Mouse (Mus musculus) gastrocnemius, adult 18-20 months (tissue): ENCODE results near the gene 3110082I17Rik. TPM values are rescaled to one million over a fixed set of nuclear protein-coding genes. Genes with fewer than 3 reads are reported as not detected.
"Not testable (repeated sequence)": the region's sequence is repeated elsewhere in the genome, so short reads cannot be mapped to it uniquely, and the experiment has no call there.

ENCODE experiments used
- DNase-seq: peaks from one replicate; pipeline ENCODE4 v3.0.0; 2021; ENCODE audit warnings: low spot score
- total RNA-seq, 2 experiments: library from RNA; stranded (reverse); gene quantifications; 2 replicates each; pipeline ENCODE4 v1.2.3; 2021

3110082I17Rik gene
- total RNA-seq, 2 experiments from 2014 or later: 9.6 to 10.4 TPM

GRCm38 (mm10) chr5:139397959-139398753, 62.2 kb downstream of the 3110082I17Rik start:
- peak; percentile 95 for DNase-seq

DNA sequence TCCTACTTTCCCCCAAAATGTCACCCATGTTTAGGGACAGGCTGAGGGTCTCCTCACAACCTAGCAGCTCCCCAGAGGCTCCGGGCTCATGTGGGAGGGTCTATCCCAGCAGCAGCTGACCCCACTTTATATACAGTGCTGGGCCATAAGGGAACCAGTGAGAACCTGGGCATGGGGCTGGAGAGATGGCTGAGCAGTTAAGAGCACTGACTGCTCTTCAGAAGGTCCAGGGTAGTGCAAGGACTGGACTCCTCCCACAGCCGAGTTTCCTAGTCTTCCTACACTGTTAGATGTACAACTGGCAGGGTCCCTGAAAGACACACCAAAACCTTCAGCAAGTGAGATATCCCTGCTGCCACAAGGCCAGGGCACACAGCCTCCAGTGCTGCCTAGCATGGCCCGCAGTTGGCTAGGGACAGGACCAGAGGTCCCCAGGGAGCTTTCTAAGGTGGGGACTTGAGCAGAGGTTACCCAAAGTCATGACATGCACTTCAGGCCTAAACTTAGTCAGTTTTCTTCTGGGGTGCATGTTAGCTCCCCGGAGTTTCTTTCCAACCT, 62.9 kb downstream of the 3110082I17Rik start:
- DNase-seq: no peak

- no peak for DNase-seq
Observed at GRCm38 (mm10) chr5:139395528-139395927, 64.8 kb downstream of the 3110082I17Rik start.

- DNase-seq: peak; percentile 25
Observed at GRCm38 (mm10) chr5:139394399-139394798, 65.9 kb downstream of the 3110082I17Rik start.

- DNase-seq: no peak
Observed at GRCm38 (mm10) chr5:139393197-139393588, 67.1 kb downstream of the 3110082I17Rik start.

DNA sequence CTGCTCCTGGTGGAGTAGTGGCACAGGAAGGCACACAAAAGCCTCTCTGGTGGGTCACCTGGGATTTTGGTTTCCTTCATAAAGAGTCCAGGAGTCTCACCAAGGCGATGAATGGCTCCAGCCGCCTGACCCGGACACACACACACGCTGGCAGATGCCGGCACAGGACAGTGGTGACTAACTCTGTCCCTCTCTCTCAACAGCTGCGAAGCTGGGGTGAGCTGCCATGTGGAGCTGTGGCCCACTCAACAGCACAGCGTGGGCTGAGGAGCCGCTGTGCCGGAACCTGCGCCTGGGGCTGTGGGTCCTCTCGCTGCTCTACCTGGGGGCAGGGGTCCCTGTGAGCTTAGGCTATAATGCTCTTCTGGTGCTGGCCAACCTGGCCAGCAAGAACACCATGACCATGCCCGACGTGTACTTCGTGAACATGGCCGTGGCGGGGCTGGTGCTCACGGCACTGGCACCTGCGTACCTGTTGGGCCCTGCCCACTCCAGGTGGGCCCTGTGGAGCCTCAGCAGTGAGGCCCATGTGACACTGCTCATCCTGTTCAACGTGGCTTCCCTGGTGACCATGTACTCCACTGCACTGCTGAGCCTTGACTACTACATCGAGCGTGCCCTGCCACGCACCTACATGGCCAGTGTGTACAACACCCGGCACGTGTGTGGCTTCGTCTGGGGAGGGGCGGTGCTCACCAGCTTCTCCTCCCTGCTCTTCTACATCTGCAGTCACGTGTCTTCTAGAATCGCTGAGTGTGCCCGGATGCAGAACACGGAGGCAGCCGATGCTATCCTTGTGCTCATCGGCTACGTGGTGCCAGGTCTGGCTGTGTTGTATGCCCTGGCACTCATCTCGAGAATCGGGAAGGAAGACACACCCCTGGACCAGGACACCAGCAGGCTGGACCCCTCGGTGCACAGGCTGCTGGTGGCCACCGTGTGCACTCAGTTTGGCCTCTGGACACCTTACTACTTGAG, 67.8 kb downstream of the 3110082I17Rik start:
- peak; percentile 8 for DNase-seq

DNA sequence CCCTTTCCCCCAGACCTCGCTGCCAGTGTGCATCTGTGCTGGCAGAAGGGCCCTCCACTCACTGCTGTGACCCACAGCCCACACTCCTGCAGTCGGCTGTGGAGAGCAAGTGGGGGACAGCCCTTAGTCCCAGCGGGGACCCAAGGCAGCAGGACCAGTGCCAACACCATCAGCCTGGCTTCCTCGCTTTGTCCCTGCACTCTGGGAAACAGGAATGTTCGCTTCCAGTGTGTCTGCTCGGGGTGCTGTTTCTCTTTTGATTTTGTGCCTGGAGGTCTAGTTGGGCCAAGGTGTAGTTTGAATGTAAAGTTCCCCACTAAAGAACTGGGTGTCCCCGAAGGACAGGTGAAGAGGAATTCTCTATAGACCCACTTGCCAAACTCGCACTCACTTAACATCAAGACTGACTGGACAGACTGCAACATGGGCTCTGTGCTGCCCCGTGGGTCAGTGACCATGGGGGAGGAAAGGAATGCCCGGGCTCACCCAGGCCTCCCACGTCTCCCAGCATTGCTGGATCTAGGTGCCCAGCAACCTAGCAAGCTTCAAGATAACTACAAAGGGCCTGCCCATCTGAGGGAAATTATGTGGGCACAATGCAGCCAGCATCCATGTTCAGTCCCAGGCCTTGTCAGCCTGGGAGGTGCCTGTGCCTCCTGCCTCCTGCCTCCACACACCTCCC, 68.9 kb downstream of the 3110082I17Rik start:
- peak; percentile 24 for DNase-seq

DNA sequence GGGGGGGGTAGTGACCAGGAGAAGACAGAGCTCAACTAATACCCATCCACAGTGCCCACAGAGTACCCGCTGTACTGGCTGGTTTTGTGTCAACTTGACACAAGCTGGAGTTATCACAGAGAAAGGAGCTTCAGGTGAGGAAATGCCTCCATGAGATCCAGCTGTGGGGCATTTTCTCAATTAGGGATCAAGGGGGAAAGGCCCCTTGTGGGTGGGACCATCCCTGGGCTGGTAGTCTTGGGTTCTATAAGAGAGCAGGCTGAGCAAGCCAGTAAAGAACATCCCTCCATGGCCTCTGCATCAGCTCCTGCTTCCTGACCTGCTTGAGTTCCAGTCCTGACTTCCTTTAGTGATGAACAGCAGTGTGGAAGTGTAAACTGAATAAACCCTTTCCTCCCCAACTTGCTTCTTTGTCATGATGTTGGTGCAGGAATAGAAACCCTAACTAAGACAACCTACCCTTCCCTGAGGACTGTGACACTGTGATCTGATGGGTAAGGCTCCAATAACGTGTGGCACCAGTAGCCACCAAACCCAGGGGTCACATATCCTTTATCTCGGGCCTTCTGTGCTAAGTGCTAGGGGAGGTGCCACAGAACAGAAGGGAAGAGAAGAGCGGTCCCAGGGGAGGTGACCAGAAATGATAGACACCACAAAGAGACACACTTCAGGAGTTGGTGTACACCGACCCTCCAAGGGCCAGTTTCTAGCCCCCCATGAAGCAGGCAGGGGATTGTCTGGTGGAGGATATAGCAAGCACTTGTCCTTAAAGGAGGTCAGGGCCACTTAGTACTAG, 69.8 kb downstream of the 3110082I17Rik start:
- DNase-seq: not testable (repeated sequence)

DNA sequence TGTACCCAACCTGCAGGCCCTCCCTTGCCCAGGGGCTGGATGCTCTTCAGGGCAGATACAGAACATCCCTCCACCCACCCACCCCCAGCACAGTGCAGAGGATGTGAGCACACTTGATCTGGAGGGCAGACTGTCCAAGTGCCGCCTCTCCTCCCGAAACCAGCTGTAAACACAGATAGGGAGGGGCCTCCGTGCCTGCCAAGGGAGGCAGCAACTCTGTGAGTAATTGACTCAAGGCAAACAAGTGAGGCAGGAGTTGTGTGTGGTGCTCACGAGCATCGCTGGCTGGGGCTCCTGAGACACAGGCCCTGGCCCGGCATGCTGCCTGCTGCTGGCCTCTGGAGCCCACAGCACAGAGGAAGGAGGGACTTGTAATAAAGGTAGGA, 70.7 kb downstream of the 3110082I17Rik start:
- peak; percentile 84 for DNase-seq

DNA sequence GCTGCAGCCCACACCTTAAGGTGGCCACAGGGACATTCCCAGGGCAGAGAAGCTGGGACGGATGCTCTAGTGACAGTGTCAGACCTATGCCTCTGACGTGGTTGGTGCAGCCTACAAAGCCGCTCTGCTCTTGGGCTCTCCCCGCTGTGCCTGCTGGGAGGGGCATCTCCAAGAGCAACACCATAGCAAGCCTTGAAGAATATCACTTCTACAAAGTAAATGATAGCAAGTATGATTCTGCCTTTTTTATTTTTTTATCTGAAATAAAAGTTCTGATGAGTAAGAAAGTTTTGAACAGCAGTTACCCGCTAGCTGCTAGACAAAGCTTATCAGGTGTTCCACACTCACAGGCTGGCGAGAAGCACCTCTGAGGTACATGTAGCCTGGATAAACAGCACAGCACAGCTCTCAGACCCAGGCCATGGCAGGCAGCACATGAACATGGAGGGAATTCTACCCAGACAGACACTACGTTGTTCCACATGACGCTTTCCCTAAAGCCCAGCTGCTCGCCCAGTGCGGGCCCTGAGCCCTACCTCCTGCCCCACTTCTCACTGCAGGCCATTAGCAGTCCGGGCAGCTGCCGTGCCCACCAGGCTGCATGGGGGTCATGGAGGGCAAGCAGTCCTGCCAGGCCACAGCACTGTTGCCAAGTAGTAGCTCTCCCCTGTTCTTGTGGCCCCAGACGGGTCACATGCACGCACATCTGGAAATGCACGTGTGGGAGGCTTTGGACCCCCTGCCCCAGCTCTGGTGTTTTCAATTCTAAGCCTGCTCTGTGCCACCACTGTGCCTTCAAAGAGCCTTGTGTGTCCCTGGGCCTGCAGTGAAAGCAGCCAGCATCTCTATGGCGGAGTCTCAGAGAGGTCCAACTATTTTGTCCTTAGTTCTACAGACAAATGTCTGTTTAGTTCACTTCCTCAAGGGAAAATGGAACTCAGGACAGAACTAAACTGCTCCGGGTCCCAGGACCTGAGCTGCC, 71.3 kb downstream of the 3110082I17Rik start:
- DNase-seq: peak; percentile 50

DNA sequence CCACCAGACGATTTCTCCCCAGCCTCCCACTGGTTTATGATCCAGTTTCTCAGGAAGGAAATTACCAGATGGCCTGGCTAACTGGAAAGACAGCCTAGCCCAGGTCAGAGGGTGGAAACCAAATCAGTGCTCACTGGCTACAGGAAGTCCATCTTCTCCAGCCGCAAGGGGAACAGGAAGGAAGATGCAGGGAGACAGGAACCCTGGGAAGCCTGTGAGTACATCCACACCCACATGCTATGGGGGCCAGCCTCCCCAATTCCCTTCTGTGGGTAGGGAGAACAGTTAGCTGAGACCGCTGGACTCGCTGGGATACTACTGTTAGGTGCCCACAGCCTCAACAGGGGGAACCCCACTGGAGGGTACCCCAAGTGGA, 72.1 kb downstream of the 3110082I17Rik start:
- DNase-seq: no peak

GRCm38 (mm10) chr5:139387329-139388194, 72.8 kb downstream of the 3110082I17Rik start:
- peak; percentile 28 for DNase-seq

DNA sequence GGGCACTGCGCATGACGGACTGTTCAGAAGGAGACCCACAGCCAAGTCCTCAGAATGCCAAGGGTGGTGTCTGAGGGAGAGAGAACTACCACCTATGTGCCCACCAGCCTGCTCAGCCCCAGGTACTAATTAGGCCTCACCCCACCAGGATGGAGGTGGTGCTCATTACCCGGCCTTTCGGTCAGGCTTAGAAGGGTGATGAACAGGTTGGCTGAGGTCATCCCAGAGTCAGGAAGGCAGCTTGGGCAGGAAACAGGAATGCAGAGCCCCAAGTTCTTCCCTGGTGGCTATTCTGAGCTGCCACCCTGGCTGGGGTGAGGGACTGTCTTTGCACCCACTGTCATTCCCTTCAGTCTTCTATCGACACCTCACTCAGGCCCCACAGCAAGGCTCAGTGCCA, 74.3 kb downstream of the 3110082I17Rik start:
- no peak for DNase-seq

DNA sequence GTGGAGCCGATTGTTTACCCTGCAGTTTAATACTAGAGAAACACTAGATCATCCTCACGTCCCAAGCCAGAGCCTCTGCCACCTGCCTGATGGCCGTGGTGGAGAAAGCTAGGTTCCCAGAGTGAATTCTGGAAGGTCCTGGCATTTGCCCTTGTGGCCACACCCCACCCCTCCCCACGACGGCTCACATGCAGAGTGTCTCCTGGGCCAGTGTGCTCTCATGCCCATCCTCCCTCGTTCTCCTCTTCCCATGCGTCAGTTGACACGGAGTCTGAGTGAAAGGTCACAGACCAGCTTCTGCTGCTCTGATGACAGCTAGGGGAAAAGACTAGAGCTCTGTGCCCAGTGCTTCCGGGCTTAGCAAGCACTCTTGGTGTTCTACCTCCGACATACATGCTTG, 75.8 kb downstream of the 3110082I17Rik start:
- peak; percentile 87 for DNase-seq

- DNase-seq: no peak
Observed at GRCm38 (mm10) chr5:139383234-139383633, 77.1 kb downstream of the 3110082I17Rik start.

DNA sequence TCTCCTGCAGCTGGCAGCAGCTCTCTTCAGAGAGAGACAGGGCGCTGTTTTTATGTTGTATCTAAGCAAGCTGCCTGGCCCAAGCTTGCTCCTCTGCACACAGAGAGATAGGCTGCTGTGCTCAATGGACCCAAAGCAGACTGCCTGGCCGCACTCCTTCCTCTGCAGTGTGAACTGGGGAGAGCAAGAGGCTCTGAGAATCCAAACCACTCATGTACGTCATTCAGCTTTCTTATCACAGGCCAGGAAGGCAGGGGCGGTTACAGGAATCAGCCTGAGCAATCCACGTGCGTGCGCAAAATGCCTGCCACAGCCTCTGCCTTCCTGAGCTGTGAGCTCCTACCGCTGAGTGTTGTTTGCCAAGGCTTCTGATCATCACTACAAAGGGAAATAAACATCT, 77.6 kb downstream of the 3110082I17Rik start:
- DNase-seq: no peak

DNA sequence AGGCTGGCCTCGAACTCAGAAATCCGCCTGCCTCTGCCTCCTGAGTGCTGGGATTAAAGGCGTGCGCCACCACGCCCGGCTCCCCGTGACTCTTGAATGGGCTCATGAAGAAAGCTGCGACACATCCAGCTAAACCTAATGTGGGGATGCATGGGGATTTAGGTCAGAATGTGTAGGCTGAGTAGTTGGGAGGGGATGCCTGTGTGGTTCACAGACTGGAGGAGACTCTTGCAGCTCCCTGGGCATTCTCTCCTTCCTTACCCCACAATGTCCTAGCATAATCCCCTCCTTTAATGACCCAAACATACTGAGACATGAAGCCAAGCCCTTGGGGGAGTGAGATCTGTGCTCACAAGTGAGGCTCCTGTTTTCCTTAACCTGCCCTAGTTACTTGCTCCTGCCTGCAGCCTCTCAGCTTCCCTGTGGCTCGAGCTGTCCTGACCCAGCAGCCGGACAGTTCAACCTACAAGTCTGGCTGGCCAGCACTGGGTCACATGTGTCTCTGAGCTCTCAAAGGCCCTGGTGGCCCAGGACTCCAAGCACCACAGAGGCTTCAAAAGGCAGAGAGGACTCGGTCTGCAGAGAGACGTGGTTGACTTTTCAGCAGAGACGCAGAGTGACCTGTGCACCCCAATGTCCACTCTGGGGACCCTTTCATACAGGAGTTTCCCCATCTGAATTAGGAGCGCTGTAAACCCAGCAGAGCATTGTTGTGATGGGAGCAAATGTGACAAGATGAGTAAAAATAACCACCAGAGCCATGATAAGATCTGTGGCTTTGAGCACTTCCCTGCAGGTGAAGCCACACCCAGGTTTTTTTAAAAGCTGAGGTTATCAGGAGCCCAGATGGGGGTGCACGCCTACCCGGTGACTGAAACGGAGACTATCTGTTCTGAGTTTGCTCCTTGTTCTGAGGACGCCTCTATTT, 78.5 kb downstream of the 3110082I17Rik start:
- peak; percentile 65 for DNase-seq
